Mouse (Mus musculus) kidney, embryonic 15.5 days (tissue): ENCODE measurements around the gene Hmgcs2. TPM values are rescaled to one million over a fixed set of nuclear protein-coding genes. Genes with fewer than 3 reads are reported as not detected.
A peak's percentile ranks its signal among the peaks of the same experiment; 100 is the strongest.

ENCODE experiments used
- ATAC-seq: fragments of 200-750 bp; cut with Nextera tagmentation; replicated peaks from 2 replicates; pipeline ENCODE4 v1.8.0; 2017; ENCODE audit warnings: moderate TSS enrichment; ENCODE audit not compliant: low FRiP score
- H3K27ac ChIP-seq: fragments of 300-500 bp; sonication (generic); 2 replicates; pipeline ENCODE4 v1.5.1; 2015; ENCODE audit warnings: mild to moderate bottlenecking, inconsistent platforms
- H3K27me3 ChIP-seq: fragments of 300-500 bp; sonication (generic); 2 replicates; pipeline ENCODE4 v1.6.1; 2015; ENCODE audit warnings: inconsistent platforms
- H3K36me3 ChIP-seq: fragments of 300-500 bp; sonication (generic); 2 replicates; pipeline ENCODE4 v1.6.1; 2015; ENCODE audit warnings: inconsistent platforms
- H3K4me1 ChIP-seq: fragments of 300-500 bp; sonication (generic); 2 replicates; pipeline ENCODE4 v1.6.1; 2015; ENCODE audit warnings: inconsistent platforms
- H3K4me2 ChIP-seq: fragments of 300-500 bp; sonication (generic); 2 replicates; pipeline ENCODE4 v1.6.1; 2015; ENCODE audit warnings: moderate library complexity, mild to moderate bottlenecking, inconsistent platforms
- H3K4me3 ChIP-seq: fragments of 300-500 bp; sonication (generic); replicated peaks from 2 replicates; pipeline ENCODE4 v1.5.1; 2015; ENCODE audit warnings: mild to moderate bottlenecking, inconsistent platforms
- H3K9ac ChIP-seq: fragments of 300-500 bp; sonication (generic); 2 replicates; pipeline ENCODE4 v1.6.1; 2015; ENCODE audit warnings: mild to moderate bottlenecking, inconsistent platforms
- H3K9me3 ChIP-seq: fragments of 300-500 bp; sonication (generic); replicated peaks from 2 replicates; pipeline ENCODE4 v1.6.1; 2016; ENCODE audit warnings: inconsistent platforms
- WGBS: fragments of 180-500 bp; shearing (Covaris S2); methylation state at CpG from one replicate; pipeline ENCODE4 v1.1.7; 2015; ENCODE audit warnings: mixed read lengths; 5-methylcytosine and 5-hydroxymethylcytosine counted together
- polyA plus RNA-seq: library from polyadenylated mRNA; unstranded; fragments of >200 nt; fragmentation: Nextera tagmentation; extraction: Ambion mirVana; gene quantifications from 2 replicates; pipeline ENCODE4 v1.2.1, GENCODE M21; 2015

The Hmgcs2 gene
- polyA plus RNA-seq, 1 experiment from 2014 or later = 12.7 TPM

DNA sequence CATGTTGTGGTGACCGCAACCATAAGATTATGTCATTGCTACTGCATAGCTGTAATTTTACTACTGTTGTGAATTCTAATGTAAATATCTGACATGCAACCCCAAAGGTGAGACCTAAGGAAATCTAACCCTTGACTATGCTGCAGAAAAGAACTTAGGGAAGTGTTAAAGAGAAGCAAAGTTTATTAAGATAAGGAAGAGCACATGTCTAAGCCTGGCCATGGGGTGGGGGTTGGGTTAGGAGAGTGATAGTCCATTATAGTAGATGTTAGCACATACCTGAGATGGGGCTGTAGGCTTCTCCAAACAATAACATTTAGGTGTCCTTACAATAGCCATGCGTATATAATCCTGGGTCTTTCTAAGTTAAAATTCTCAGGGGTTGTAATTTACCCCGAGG lies 63.0 kb downstream of the Hmgcs2 start:
- no peak for ATAC-seq
- H3K27ac ChIP-seq = no peak overlapping the region
- no peak overlapping the region for H3K4me3 ChIP-seq
- H3K4me2 ChIP-seq = no peak overlapping the region
- H3K36me3 ChIP-seq = no peaks in the 10 kb centered on the region
- WGBS = 81% methylated on average over 3 of the region's 3 CpGs
- H3K27me3 ChIP-seq = no peaks in the 10 kb centered on the region
- H3K4me1 ChIP-seq = peaks cover 12% of the 10 kb centered on the region
- no peak overlapping the region for H3K9ac ChIP-seq
- H3K9me3 ChIP-seq = no peaks in the 10 kb centered on the region

- ATAC-seq = no peak
- no peaks in the 10 kb centered on the region for H3K9me3 ChIP-seq
- no peak overlapping the region for H3K9ac ChIP-seq
- 70% methylated on average over 6 of the region's 6 CpGs for WGBS
- no peak overlapping the region for H3K4me2 ChIP-seq
- peaks cover 18% of the 10 kb centered on the region for H3K4me1 ChIP-seq
- no peak overlapping the region for H3K4me3 ChIP-seq
- H3K27ac ChIP-seq = no peak overlapping the region
- no peaks in the 10 kb centered on the region for H3K36me3 ChIP-seq
- H3K27me3 ChIP-seq = no peaks in the 10 kb centered on the region
These were observed 67.9 kb downstream of the Hmgcs2 start for GRCm38 (mm10) chr3:98348106-98348505.

GRCm38 (mm10) chr3:98348705-98349104 lies 68.5 kb downstream of the Hmgcs2 start:
- Histone ChIP-seq H3K4me2 (no peak overlapping the region), H3K36me3 (no peaks in the 10 kb centered on the region), H3K4me3 (no peak overlapping the region), H3K27me3 (no peaks in the 10 kb centered on the region), H3K9me3 (no peaks in the 10 kb centered on the region), H3K4me1 (peaks cover 18% of the 10 kb centered on the region), H3K9ac (no peak overlapping the region), H3K27ac (no peak overlapping the region)
- peak; percentile 64 for ATAC-seq
- 25% methylated on average over 8 of the region's 8 CpGs for WGBS

DNA sequence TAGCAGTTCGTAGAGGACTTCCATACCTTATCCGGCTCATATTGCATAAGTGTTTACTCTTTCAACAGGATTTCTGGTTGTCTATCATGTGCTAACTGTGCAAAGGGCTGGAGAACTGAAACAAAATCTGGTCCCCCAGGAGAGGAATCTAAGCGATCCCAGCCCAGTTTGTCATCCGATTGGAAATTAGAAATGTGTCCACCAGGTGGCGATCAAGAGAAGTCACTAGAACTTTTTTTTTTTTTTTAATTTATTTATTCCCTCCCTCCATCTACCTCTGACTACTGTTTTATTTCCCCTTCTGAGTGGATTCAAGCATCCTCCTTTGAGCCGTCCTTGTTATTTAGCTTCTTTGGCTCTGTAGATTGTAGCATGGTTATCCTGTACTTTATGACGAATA lies 73.7 kb downstream of the Hmgcs2 start:
- Histone ChIP-seq H3K27me3 (no peaks in the 10 kb centered on the region), H3K4me1 (peaks cover 26% of the 10 kb centered on the region), H3K36me3 (no peaks in the 10 kb centered on the region), H3K9ac (no peak overlapping the region), H3K27ac (no peak overlapping the region), H3K9me3 (no peaks in the 10 kb centered on the region), H3K4me2 (no peak overlapping the region), H3K4me3 (no peak overlapping the region)
- 28% methylated on average over 7 of the region's 7 CpGs for WGBS
- ATAC-seq = no peak

GRCm38 (mm10) chr3:98355344-98356025 lies 75.2 kb downstream of the Hmgcs2 start:
- H3K27ac ChIP-seq = peak overlapping the region; percentile 73
- ATAC-seq = peak; percentile 89
- WGBS = 53% methylated on average over 10 of the region's 10 CpGs

GRCm38 (mm10) chr3:98356026-98356365 lies 75.8 kb downstream of the Hmgcs2 start:
- ATAC-seq = no peak; the same call in 1 of the 2 replicates
- Histone ChIP-seq H3K36me3 (no peaks in the 10 kb centered on the region), H3K27ac (0 out of 2 replicates have a peak overlapping the region, but pooled peaks have one; percentile 59)

More at GRCm38 (mm10) chr3:98355344-98356025, 75.2 kb downstream of the Hmgcs2 start:
- peaks cover 21% of the 10 kb centered on the region for H3K4me1 ChIP-seq
- H3K4me2 ChIP-seq = no peak overlapping the region
- H3K27me3 ChIP-seq = no peaks in the 10 kb centered on the region
- H3K4me3 ChIP-seq = no peak overlapping the region
- no peaks in the 10 kb centered on the region for H3K9me3 ChIP-seq
- no peaks in the 10 kb centered on the region for H3K36me3 ChIP-seq
- no peak overlapping the region for H3K9ac ChIP-seq

GRCm38 (mm10) chr3:98356632-98357370 lies 76.6 kb downstream of the Hmgcs2 start:
- Histone ChIP-seq H3K4me1 (peaks cover 17% of the 10 kb centered on the region), H3K27ac (0 out of 2 replicates have a peak overlapping the region, but pooled peaks have one; percentile 59), H3K36me3 (no peaks in the 10 kb centered on the region), H3K9me3 (no peaks in the 10 kb centered on the region), H3K27me3 (no peaks in the 10 kb centered on the region), H3K4me2 (no peak overlapping the region), H3K9ac (no peak overlapping the region), H3K4me3 (no peak overlapping the region)
- ATAC-seq = no peak
- WGBS = 53% methylated on average over 3 of the region's 3 CpGs

More at GRCm38 (mm10) chr3:98356026-98356365, 75.8 kb downstream of the Hmgcs2 start:
- Histone ChIP-seq H3K4me2 (no peak overlapping the region), H3K4me3 (no peak overlapping the region), H3K27me3 (no peaks in the 10 kb centered on the region), H3K9me3 (no peaks in the 10 kb centered on the region), H3K4me1 (peaks cover 21% of the 10 kb centered on the region), H3K9ac (no peak overlapping the region)
- WGBS = 38% methylated on average over 6 of the region's 6 CpGs

Other genes with a start within 250 kb of the Hmgcs2 start
- not detected in 2 replicates for gene Adam30, start 119.8 kb upstream of the Hmgcs2 start, polyA plus RNA-seq
- gene Reg4, start 58.3 kb upstream of the Hmgcs2 start, polyA plus RNA-seq = 0.21 and 0.22 TPM in 2 replicates
- 485 and 491 TPM in 2 replicates for gene Phgdh, start 59.6 kb downstream of the Hmgcs2 start, polyA plus RNA-seq
- gene Zfp697, start 102.0 kb downstream of the Hmgcs2 start, polyA plus RNA-seq = 14.4 and 16.6 TPM in 2 replicates
- gene Gm4450, start 176.7 kb downstream of the Hmgcs2 start, polyA plus RNA-seq = 25.8 and 26.4 TPM in 2 replicates
- 30.2 and 36.1 TPM in 2 replicates for gene Hsd3b4, start 230.1 kb downstream of the Hmgcs2 start, polyA plus RNA-seq